Mouse (Mus musculus) urinary bladder, adult 18-20 months (tissue): Measurements from ENCODE around the gene Ahnak.
"Not testable (repeated sequence)": the region's sequence is repeated elsewhere in the genome, so short reads cannot be mapped to it uniquely, and the experiment has no call there.

ENCODE experiments used
- DNase-seq, 2 experiments: peaks; one replicate each; pipeline ENCODE4 v3.0.0; 2022; ENCODE audit warnings: low spot score in 2 of 2, mixed read lengths in 2 of 2

Ahnak gene

DNA sequence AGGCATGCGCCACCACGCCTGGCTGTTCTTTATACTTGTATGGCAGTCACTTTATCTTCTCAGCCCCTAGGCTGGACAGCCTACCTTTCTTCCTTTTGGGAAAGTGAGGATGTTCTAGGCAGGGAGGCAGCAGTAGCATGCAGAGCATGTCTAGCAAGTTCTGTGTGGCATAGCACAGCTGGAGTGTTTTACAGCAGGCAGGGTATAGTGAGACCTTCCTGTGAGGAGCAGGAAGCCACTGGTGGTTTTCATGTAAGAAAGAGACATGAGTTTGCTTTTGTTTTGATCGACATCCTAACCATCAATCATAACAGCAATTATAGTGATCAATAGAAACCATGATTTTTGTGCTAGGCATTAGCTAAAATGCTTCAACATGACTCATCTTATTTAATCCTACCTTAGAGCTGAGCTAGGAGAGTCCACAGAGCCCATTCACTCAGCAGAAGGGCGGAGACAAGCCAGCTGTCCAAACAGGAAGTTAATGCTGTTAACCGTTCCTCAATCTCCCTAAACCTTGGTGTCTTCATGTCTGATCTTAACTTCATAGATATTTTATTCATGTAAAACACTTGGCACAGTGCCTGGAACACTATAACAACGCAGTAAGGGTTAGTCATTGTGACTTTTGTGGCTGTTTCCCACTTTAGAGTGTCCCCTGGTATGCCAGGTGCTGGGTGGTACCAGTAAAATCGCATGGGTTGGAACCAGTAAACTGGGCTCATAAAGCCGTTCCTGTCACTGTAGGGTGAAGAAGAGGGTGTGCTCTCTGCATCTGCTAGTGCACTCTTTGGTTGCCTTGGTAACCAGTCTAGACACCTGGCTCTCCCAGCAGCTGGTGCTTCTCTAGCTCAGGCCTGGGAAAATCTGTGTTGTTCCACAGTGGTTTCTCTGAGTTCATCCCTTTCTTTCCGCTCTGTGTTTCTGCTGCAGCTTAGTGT lies 76.8 kb downstream of the Ahnak start:
- DNase-seq, result no peak

DNA sequence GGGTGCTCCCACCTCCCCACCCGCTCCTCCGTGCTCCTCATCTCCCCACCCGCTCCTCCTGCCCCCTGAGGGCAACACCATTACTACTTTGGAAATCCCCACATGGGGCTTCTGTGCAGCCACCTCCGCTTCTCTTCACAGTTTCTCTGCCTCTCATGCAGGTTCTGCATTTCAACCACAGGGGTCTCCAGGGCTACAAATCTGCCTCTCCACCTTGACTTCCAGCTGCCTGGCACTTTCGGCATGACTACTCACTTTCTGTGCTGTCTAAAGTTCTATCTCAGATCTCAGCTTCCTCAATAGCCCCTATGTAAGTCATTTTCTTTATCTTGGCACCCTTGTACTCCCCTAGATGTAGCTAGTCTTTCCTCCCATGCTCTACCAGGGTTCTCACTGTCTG lies 78.2 kb downstream of the Ahnak start:
- no peak for DNase-seq

DNA sequence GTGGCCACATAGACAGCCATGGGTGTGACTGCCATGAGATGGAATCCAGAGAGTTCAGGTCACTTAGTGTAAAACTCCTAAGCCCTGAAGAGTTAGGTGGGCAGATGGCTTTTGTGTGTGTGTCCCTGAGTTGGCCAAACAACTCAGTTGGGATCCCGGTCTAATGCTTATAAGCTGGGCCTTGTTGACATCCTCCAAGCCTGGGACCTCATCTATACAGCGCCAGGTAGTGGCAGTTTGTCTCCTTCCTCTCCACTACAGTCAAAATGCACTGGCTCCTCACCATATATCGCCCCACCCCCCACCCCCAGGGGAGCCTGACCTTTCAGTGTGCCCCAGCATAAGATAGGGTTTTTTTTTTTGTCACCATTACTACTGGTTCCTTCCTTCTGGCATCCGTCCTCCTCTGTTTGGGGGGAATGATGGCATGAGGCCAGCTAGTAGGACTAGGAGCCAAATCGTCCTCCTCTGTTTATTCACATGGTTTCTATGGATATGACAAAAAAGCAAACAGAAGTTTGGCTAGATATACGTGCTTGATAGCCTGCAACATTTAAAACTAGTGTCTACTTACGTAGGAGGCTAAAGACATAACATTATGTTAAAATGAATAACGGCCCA lies 80.7 kb downstream of the Ahnak start:
- no peak for DNase-seq

DNA sequence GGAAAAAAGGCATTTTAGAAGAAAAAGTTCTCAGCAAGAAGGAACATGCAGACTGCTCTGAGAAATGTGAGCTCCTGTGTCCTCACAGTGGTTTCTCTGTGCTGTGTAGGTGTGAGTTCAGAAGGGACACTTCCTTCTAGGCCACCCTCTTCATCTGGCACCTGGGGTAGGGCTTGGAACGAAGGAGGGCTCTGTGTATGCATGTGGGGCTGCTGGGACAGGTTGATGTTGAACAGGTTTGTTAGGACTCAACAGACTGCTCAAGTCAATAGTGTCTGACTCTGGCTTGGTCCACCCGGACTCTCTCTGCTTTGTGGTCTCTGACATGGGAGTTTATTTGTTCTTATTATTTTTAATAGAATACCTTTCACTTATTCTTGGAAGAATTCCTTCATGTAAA lies 81.2 kb downstream of the Ahnak start:
- DNase-seq, result no peak

DNA sequence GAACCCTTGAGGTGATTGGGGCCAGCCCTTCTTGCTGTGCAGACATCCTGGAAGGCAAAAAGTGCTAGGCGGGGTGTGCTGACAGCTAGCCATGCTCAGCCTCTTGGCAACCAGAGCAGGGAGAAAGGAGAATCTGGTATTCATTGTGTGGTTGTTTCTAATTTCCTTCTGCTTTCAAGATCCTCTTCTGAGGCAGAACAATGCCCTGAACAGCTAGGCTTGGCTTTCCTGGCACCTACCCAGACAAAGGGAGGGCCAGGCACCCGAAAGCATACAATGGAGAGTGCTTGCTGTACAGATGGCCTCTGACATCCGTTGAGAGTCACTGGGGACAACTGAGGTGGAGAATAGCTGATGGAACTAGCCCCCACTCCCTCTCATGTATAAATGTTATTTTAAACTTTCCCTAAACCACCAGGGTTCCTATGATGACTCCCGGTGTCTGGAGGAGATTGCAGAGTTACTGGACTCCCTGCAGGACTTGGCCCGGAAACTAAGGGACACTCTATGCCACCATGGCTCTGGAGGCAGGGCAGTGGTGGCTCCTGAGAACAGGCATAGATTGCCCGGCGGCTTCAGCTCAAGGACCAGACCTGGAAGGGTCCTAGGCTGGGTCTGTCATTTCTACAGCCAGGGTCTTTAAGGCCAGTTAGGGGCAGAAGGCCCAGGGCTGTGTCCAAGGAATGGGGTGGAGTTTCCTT lies 82.5 kb downstream of the Ahnak start:
- DNase-seq, result no peak

DNA sequence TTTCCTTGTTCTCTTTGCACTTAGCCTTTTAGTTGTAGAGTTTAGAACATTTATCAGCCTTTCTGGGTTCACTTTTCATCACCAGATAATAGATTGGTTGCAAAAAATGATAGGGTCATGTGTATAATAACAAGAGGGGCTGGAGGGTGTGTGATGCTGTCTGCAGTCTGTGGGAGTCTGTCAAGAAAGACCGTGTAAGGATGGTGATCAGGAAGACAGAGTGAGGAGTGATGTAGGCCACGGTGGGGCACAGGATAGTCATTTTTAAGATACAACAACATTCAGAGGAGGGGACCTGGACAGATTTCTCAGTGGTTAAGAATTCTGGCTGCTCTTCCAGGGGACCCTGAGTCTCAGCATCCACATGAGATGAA lies 83.1 kb downstream of the Ahnak start:
- DNase-seq, result no peak

DNA sequence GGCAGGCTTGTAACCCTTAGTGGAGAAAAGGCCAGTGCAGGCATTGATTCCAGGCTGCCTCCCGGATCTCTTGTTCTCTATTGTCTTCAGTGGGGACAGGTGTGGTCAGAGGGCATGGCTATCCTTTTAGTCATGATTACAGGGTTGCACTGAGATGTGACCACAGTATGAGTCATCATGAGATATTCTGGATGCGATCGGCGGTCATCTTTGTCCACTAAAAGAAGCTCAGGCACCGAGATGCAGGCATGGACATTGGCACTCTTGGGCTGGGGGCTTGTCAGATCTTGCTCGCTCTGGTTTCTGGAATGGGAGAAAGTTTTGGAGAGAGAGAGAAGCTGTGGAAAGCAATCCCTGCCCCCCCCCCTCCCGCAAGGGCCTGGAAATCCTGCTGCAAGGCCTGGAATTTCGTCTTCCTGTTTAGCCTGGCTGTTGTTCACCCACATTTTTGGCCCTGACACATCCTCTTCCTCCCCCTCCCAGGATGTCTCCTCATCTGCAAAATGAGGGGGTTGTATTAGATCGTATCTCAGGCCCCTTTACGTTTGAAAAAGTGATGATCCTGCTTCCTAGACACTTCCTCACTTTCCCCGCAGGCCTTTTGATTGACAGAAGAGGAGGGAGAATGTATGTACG lies 84.8 kb downstream of the Ahnak start:
- DNase-seq, result no peak

DNA sequence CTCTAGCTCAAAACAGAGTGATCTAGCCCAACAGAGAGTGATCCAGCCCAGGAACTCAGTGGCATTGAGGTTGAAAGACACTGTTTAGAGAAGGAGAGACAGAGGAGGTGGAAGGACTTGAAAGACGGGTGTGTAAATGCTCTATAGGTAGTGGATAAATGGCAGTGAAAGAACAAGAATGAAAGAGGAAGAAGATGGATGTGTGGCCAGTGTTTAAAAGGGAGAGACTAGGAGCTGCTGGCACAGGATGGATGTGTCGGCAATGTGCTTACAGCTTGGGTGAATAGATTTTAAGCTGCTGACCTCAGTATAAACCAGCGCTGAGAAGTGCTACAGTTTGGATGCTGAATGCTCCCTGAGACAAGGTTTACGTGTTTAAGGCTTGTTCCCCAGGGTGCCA lies 85.3 kb downstream of the Ahnak start:
- DNase-seq, result no peak

DNA sequence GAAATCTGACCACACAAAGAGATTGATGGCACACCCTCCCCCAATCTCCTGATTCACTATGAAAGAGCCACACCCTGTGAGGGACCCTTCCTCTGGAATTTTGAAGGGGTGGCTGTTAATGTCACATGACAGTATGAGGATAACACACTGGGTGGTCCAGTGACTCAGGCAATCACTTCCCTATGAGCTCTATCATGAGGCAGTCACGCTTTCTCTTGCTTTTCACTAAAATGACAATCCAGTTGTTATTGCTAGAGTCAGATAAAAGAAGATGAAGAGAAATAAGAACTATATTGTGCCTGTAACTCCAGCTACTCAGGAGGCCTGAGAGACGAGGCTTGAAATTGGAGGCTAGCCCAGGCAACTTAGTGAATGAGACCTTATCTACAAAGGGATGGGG lies 86.5 kb downstream of the Ahnak start:
- DNase-seq, result no peak

DNA sequence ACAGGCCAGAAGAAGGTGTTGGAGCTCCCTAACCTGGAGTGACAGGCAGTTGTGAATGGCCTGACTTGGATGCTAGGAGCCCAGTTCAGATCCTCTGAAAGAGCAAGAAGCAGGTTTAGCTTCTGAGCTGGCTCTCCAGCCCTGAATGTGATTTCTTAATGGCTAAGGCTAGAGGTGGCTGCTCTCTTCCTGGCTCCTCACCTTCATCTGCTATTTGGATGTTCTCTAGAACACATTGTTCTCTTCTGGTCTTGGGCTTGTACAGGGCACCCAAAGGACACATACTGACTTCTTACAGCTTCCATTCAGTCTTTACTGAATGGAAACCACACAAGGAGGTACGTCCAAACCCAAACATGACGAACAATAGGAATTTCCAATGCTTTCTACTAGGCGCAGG lies 87.0 kb downstream of the Ahnak start:
- DNase-seq, result no peak

DNA sequence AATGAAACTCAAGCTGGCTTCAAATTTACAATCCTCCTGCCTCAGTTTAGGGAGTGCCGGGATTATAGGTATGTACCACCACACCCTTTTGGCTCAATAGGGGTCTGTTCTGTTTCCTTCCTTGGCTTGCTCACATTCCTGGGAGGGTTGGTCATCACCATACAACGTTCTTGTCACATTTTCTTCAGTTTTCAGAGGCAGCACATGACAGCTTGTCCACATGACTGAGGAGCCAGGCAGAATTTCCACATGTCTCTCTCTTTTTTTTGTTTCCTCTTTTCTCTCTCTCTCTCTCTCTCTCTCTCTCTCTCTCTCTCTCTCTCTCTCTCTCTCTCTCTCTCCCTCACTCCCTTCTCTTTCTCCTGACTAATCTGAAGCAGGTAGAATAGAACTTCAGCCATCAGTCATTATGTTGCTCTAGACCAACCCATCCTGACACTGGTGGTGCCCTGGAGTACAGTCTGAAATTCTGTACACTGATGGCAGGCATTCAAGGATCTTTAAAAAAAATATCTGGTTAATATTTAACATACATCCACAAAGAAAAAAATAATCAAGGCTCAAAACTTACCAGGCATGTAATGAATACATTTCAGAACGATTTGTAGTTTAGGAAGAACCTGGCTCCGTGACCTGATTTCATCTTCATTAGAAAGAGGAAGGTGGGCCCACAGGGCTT lies 88.0 kb downstream of the Ahnak start:
- no peak for DNase-seq

DNA sequence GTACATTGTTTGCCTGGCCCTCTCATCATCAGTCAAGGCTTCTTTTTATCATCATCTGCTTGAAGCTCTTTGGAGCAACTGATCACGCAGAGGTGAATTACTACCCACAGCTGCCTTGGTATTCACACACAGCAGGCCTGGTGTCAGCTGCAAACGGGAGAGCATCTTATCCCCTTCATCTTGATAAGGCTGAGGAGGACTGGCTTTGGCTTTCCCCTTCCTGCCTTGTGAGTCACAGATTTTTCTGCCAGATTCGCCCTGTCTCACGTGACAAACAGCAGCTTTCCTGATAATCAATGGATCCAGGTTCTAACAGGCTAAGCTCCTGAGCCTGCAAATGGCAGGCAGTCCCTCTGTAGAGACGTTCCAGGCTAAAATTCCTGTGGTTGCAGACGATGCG lies 90.8 kb downstream of the Ahnak start:
- peak in 1 of 2 experiments; percentile 46 for DNase-seq

DNA sequence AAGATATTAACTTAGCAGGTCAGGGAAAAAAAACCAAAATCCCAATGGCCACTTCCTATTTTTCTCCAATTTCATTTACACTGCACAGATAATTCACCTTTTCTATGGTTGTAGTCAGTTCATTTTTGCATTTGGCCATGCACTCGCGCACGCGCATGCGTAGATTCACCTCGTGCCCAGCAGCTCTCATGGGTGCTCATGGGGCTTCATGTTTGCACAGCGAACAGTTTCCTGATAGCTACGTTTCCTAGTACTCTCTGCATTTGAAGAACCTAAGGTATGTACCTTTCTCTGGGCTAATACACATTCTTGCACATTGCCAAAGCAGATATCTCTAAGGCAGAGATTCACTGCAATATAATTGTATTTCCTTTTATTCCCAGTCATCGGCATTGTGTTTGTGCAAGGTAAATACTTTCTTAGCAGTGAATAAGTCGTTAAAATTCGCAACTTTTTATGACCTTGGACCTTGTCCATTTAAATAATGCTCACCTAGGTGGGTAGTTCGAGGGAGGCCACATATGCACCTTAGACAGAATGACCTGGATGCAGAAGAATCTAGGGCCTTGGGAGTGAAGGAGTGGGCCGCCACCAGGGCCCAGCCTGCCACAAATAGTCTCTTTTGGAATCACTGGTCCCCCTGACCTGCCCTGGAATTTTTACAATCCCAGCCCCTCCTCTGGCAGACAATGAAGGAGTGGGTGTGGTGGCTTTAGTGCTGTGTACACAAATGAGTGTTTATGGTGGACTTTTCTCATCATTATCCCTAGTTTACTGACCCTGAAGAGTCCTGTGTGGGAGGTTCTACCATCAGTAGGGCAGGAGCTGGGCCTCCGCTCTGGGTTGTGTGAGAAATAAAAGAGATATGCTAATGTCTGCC lies 92.5 kb downstream of the Ahnak start:
- DNase-seq, result no peak

DNA sequence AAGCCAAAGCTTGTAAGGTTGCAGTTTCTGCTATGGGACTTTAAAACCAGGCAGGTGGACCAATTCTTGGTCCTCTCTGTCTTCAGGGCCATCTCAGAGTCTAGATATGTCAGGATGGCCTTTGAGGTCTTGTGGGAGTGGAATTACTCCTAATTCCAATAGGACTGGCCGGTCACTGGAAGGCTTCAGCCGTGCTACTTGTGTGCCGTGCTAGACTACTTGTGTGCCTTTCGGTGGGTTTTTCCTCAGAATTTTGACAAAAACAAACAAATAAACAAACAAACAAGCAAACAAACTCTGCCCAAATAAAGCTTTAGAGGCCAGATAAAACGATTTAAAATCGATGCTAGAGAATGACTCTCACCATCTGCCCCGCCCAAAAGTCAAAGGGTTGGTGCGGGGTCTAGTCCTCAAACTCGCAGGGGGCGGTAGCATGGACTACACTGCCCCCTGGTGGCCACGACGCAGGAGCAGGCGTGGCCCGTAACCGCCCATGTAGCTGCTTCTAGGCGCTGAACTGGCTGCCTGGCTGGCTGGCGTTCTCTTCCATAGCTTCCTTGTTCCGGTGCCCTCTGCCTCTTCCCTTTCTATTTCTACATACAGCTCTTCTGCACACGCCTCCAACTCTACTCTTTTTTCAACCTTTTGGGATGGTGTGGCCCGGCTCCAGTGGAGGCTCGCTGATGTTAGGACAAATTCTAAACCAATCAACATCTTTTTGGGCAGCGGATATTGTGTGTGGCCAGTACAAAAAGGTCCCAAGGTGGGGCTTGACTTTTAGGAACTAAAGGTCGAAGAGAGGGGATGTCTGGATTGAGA lies 93.3 kb downstream of the Ahnak start:
- DNase-seq, result peak in 1 of 2 experiments; percentile 81

DNA sequence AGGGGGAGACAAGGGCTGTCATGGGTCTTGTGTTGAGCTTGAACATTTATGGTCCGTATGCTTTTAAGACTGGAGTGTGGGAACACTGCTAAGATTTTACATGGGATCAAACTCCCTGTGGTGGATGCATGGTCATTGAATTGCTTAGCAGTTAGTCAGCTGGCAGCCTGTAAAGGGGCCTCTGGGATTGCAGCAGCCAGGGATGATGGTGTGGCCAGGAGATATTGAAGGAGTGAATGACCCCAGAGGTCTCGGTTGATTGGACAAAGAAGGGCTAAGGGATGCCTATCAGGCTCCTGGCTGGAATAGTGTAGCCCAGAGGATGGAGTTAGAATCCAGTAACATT lies 93.9 kb downstream of the Ahnak start:
- no peak for DNase-seq

DNA sequence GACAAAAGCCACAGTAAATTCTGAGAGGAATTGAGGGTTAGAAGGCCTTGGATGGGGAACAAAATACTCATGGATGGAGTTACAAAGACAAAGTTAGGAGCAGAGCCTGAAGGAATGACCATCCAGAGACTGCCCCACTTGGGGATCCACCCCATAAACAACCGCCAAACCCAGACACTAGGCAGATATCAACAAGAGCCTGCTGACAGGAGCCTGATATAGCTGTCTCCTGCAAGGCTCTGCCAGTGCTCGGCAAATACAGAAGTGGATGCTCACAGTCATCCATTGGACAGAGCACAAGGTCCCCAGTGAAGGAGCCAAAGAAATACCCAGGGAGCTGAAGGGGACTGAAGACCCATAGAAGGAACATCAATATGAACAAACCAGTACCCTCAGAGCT lies 94.8 kb downstream of the Ahnak start:
- DNase-seq, result not testable (repeated sequence)

DNA sequence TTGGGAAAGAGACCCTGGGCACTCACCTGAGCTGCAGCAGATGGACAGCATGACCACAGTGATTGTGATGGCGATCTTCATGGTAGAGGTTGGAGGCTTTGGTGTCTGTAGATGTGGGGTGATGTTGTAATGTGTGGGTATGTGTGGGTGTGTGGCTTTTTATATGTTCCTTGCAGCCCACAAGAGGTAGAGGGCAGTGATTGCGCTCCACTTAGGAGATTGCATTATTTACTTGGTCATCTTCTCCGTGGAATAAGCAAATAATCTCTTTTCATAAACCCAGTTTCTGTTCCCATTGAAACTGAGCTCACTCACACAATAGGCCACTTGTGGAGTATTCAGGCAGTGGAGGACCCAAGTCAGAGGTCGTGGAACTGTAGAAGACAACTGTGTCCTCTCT lies 98.7 kb downstream of the Ahnak start, which contains the start of gene Scgb1a1:
Scgb1a1 (minus strand) TSS at position 138 of the 400 bp plus-strand sequence.
- DNase-seq, result no peak

DNA sequence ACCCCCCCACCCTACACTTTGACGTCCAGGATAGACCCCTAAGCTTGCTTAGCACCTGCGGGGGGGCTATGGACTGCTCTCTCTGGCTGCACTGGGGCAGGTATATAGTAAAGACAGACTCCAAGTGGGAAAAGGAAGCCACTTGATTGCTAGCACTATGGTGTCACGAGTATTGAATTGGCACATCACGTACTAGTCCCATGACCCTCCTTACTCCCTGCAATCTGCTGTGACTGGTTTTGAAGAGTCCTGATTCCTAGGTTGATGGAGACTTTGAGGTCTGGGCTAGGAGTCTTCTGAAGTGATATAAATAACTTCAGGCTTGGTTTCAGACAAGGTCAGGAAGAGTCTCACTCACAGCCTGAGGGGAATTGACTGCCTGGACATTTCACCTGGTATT lies 101.1 kb downstream of the Ahnak start:
- no peak for DNase-seq

DNA sequence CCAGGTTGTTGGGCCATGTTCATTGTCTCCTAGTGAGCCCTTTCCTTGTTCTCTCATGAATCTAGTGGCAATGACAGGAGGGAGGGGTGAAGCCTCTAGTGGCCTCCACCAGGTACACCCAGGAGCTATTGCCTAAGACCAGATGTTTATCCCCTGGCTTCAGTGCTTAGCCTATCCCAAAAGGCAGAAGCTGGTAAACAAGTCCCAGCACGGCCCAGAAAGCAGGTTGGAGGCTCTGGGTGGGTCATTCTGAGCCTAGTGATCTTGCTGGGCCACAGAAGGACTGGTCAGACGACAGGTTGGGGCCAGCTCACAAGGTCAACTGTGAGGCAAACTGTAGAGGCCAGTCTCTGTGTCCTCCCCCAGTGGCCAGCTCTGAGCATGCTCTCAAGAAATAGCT lies 101.6 kb downstream of the Ahnak start:
- DNase-seq, result peak; percentile 52 to 79

DNA sequence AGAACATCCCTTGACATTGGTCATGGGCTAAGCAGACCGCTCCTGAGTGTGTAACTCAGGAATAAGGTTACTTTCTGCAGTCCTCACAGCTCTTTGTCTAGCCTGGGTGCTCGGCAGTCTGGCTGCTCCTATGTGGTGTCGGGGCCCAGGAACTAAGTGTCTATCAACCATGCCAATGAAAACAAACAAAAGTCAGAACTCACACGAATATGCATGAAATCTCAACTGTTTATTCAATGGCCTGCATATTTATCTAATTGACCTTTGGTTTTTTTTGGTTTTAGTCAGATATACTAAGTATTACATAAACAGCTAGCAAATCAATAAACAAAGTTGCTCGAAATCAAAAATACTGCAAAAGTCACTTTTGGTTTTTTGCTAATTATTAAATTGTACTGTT lies 106.0 kb downstream of the Ahnak start:
- DNase-seq, result no peak
